Mouse (Mus musculus): ENCODE results near the gene Dbp. TPM values are rescaled to one million over a fixed set of nuclear protein-coding genes. Genes with fewer than 3 reads are reported as not detected.
"Not testable (repeated sequence)": the region's sequence is repeated elsewhere in the genome, so short reads cannot be mapped to it uniquely, and the experiment has no call there.

The Dbp gene
- 10.0 and 10.6 TPM in 2 replicates for total RNA-seq (2012; rRNA removed)

DNA sequence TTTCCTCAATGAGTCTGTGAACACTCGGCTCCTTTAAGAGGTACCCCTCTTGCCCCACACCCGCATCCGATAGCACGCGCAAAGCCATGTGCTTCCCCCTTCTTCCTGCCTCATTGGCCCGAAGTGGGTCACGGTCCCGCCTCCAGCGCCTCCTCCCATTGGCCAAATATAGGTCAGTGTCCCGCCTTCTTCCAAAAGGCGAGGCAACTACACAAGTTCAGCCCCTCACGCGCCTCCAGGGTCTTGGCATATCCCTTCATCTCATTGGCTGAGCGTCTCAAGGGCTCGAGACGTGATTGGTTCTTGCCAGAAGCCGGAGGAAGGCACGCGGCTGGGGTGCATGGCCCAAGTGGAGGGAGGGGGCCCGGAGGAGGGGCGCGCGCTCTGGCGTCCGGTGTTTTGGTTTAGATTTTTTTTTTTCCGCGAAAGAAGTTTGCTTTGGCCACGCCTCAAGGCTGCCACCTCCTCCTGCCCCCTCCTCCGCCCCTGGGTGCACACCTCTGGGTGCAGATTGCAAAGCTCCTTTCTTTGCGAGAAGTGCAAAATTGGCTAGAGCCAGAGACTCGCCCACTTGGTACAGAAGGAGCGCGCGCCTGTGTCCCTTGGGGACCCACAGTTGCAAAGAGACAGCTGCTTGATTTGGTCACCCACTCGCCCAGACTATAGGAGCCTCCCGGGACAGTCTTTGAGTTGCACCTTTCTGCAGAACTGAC is at the start of gene Dbp:
TSS of gene Dbp (plus strand) at position 359 of the 713 bp plus-strand sequence.
- Histone ChIP-seq H3K9ac (ENCODE audit: insufficient read depth, low read depth, low read length, poor library complexity, severe bottlenecking) (peak within 1 kb of the TSS; percentile 74), H3K36me3 (ENCODE audit: control insufficient read depth, insufficient read depth, low read length, poor library complexity, severe bottlenecking) (peaks cover 2% of the 10 kb centered on the region; the same call in 1 of the 2 replicates), H3K4me1 (ENCODE audit: control insufficient read depth in 2 of 2, insufficient read depth in 2 of 2, low read length in 2 of 2, poor library complexity in 1 of 2) (peaks cover 5 to 22% of the 10 kb centered on the region in 2 experiments; a peak in 3 of 4 replicates), H3K27ac (ENCODE audit: insufficient read depth, low read depth, low read length, poor library complexity, severe bottlenecking) (peak within 1 kb of the TSS; percentile 22; the same call in 1 of the 2 replicates), H3K4me3 (ENCODE audit: insufficient read depth in 1 of 2, low read depth in 1 of 2, low read length in 2 of 2, poor library complexity in 1 of 2, severe bottlenecking in 1 of 2) (peak within 1 kb of the TSS; percentile 80 to 85), H3K9me3 (ENCODE audit: control insufficient read depth, insufficient read depth, low read depth, low read length) (no peaks in the 10 kb centered on the region)
- in situ Hi-C loops (cut with MboI; ENCODE audit: low sequenced_read_pairs in 2 of 2, unreplicated experiment in 2 of 2): no loop called here
- DNase-seq (ENCODE audit: low read depth, low spot score): peak; percentile 99
- TF ChIP-seq CHD2 (IDR thresholded peaks at IDR 0.05; ENCODE audit: low read depth, low read length) (peak; percentile 86), MAFK (IDR thresholded peaks at IDR 0.05; ENCODE audit: insufficient read depth, low read depth, low read length) (no peak), ZNF384 (IDR thresholded peaks at IDR 0.05; ENCODE audit: low read depth, low read length) (peak; percentile 34; the same call in 1 of the 2 replicates), ZC3H11A (IDR thresholded peaks at IDR 0.05; ENCODE audit: borderline replicate concordance, low read depth, low read length) (no peak), HCFC1 (IDR thresholded peaks at IDR 0.05; ENCODE audit: borderline replicate concordance, insufficient read depth, low read length) (peak; percentile 49; the same call in 1 of the 2 replicates)

DNA sequence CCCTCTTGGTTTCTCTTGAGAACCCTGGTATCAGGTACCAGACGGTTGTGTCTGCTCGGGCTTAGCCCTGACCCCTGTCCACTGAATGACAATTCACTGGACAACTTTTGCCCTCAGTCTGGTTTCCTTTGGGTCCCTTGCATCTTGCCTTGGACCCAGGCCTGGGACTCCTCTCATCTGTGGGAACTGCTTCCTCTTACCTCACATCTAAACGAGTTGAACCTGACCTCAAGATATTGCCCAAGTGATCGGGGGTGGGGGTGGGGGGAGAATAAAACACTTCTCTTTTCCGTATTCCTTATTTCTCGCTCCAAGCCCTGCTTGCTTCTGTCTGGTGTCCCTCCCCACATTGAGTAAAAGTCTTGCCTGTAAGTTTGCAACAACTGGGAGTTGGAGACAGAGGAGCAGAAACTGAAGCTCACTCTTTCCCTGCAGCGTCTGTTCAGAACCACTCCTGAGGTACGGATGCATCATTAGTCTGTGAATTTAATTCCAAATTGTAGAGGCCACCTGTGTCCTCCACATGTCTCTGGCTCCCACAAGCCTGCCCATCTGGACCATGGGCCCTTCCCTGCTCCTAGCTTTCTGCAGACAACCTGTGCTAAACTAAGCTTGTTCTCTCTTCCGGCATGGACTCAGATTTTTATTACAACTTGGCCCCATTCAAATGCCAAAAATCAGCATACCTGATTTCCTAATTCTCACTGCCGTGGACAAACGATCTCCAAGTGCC is 44.0 kb upstream of the Dbp start:
- in situ Hi-C loops (cut with MboI; ENCODE audit: low sequenced_read_pairs in 2 of 2, unreplicated experiment in 2 of 2): no loop called here
- peaks cover 2 to 14% of the 10 kb centered on the region in 2 experiments; a peak in 2 of 4 replicates for H3K4me1 ChIP-seq (ENCODE audit: control insufficient read depth in 2 of 2, insufficient read depth in 2 of 2, low read length in 2 of 2, poor library complexity in 1 of 2)
- H3K9me3 ChIP-seq (ENCODE audit: control insufficient read depth, insufficient read depth, low read depth, low read length): peaks cover 13% of the 10 kb centered on the region
- H3K9ac ChIP-seq (ENCODE audit: insufficient read depth, low read depth, low read length, poor library complexity, severe bottlenecking): no peak overlapping the region
- no peaks in the 10 kb centered on the region; the same call in 1 of the 2 replicates for H3K36me3 ChIP-seq (ENCODE audit: control insufficient read depth, insufficient read depth, low read length, poor library complexity, severe bottlenecking)
- TF ChIP-seq ZC3H11A (IDR thresholded peaks at IDR 0.05; ENCODE audit: borderline replicate concordance, low read depth, low read length) (no peak), ZNF384 (IDR thresholded peaks at IDR 0.05; ENCODE audit: low read depth, low read length) (no peak), HCFC1 (IDR thresholded peaks at IDR 0.05; ENCODE audit: borderline replicate concordance, insufficient read depth, low read length) (no peak), MAFK (IDR thresholded peaks at IDR 0.05; ENCODE audit: insufficient read depth, low read depth, low read length) (no peak), CHD2 (IDR thresholded peaks at IDR 0.05; ENCODE audit: low read depth, low read length) (no peak)
- no peak for DNase-seq (ENCODE audit: low read depth, low spot score)
- H3K27ac ChIP-seq (ENCODE audit: insufficient read depth, low read depth, low read length, poor library complexity, severe bottlenecking): peak overlapping the region; percentile 13; the same call in 1 of the 2 replicates
- no peak overlapping the region for H3K4me3 ChIP-seq (ENCODE audit: insufficient read depth in 1 of 2, low read depth in 1 of 2, low read length in 2 of 2, poor library complexity in 1 of 2, severe bottlenecking in 1 of 2)

DNA sequence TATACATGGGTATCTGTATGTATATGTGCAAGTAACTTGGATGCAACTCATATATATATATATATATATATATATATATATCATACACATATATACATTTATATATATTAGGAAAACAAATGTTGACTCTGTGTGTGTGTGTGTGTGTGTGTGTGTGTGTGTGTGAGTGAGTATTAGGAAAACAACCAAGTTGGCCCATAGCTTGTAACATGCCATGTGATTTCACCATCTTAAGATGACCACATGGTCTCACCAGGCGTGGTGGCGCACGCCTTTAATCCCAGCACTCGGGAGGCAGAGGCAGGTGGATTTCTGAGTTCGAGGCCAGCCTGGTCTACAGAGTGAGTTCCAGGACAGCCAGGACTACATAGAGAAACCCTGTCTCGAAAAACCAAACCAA is 43.2 kb upstream of the Dbp start:
- in situ Hi-C loops (cut with MboI; ENCODE audit: low sequenced_read_pairs in 2 of 2, unreplicated experiment in 2 of 2); H3K9ac ChIP-seq (ENCODE audit: insufficient read depth, low read depth, low read length, poor library complexity, severe bottlenecking); H3K27ac ChIP-seq (ENCODE audit: insufficient read depth, low read depth, low read length, poor library complexity, severe bottlenecking); H3K4me3 ChIP-seq (ENCODE audit: insufficient read depth in 1 of 2, low read depth in 1 of 2, low read length in 2 of 2, poor library complexity in 1 of 2, severe bottlenecking in 1 of 2); DNase-seq (ENCODE audit: low read depth, low spot score); H3K36me3 ChIP-seq (ENCODE audit: control insufficient read depth, insufficient read depth, low read length, poor library complexity, severe bottlenecking): not testable (repeated sequence)
- Histone ChIP-seq H3K4me1 (ENCODE audit: control insufficient read depth in 2 of 2, insufficient read depth in 2 of 2, low read length in 2 of 2, poor library complexity in 1 of 2) (peaks cover 2 to 13% of the 10 kb centered on the region in 2 experiments; a peak in 2 of 4 replicates), H3K9me3 (ENCODE audit: control insufficient read depth, insufficient read depth, low read depth, low read length) (peaks cover 13% of the 10 kb centered on the region)

DNA sequence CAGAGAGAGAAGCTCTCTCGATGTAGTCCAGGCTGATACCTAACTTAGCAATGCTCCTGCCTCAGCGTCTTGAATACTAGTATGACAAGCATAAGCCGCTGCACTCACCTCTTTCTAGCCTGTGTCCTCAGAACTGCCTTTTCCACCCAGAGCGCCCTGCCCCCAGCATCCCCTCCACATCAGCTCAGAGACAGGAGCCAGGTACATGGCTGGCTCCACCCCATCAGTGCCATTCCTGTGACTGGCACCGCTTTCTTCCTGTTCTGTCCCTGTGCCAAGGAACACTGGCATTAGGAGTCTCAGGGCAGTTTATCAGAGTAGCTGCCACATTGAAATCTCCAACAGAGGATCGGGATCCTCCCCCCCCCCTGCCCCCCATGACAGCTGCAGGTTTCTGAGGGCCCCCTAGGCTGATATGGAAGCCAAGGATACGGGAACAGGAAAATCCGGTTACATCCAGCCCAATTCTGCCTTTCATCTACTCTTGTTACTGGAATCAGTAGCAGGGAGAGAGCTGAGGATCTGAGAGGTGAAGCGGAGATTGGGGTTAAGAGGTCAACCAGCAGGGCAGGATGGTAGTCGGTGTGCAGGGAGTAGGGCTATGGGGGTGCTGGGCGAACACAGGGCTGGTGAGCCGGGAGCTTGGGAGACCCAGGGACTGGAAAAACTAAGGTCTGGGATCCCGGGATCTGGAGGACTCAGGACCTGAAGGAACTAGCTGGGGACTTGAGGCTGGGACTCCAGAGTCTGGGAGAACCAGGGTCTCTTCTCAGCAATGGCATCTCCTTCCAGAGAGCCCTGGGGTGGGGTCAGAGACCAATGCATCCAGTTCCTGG is 39.4 kb upstream of the Dbp start:
- H3K9me3 ChIP-seq (ENCODE audit: control insufficient read depth, insufficient read depth, low read depth, low read length): 0 out of 2 replicates have a peak, but pooled peaks cover 4% of the 10 kb centered on the region
- H3K4me1 ChIP-seq (ENCODE audit: control insufficient read depth in 2 of 2, insufficient read depth in 2 of 2, low read length in 2 of 2, poor library complexity in 1 of 2): peaks cover 2 to 13% of the 10 kb centered on the region in 2 experiments; a peak in 2 of 4 replicates
- no peak for DNase-seq (ENCODE audit: low read depth, low spot score)
- TF ChIP-seq HCFC1 (IDR thresholded peaks at IDR 0.05; ENCODE audit: borderline replicate concordance, insufficient read depth, low read length): no peak
- TF ChIP-seq ZC3H11A (IDR thresholded peaks at IDR 0.05; ENCODE audit: borderline replicate concordance, low read depth, low read length): no peak
- TF ChIP-seq CHD2 (IDR thresholded peaks at IDR 0.05; ENCODE audit: low read depth, low read length): no peak
- TF ChIP-seq MAFK (IDR thresholded peaks at IDR 0.05; ENCODE audit: insufficient read depth, low read depth, low read length): no peak
- no peak for TF ChIP-seq ZNF384 (IDR thresholded peaks at IDR 0.05; ENCODE audit: low read depth, low read length)
- no peak overlapping the region for H3K9ac ChIP-seq (ENCODE audit: insufficient read depth, low read depth, low read length, poor library complexity, severe bottlenecking)
- no peaks in the 10 kb centered on the region for H3K36me3 ChIP-seq (ENCODE audit: control insufficient read depth, insufficient read depth, low read length, poor library complexity, severe bottlenecking)
- no peak overlapping the region; a peak in 1 of 4 replicates for H3K4me3 ChIP-seq (ENCODE audit: insufficient read depth in 1 of 2, low read depth in 1 of 2, low read length in 2 of 2, poor library complexity in 1 of 2, severe bottlenecking in 1 of 2)
- in situ Hi-C loops (cut with MboI; ENCODE audit: low sequenced_read_pairs in 2 of 2, unreplicated experiment in 2 of 2): no loop called here
- H3K27ac ChIP-seq (ENCODE audit: insufficient read depth, low read depth, low read length, poor library complexity, severe bottlenecking): no peak overlapping the region

Data from ES-E14 (cell line).